Mouse (Mus musculus): ENCODE measurements around the gene Olfr1196. TPM values are rescaled to one million over a fixed set of nuclear protein-coding genes. Genes with fewer than 3 reads are reported as not detected.
"Not testable (repeated sequence)": the region's sequence is repeated elsewhere in the genome, so short reads cannot be mapped to it uniquely, and the experiment has no call there.

Gene Olfr1196
- total RNA-seq (2021): not detected
- long read RNA-seq, experiment 1: 0 reads
- long read RNA-seq, experiment 2: 0 reads

DNA sequence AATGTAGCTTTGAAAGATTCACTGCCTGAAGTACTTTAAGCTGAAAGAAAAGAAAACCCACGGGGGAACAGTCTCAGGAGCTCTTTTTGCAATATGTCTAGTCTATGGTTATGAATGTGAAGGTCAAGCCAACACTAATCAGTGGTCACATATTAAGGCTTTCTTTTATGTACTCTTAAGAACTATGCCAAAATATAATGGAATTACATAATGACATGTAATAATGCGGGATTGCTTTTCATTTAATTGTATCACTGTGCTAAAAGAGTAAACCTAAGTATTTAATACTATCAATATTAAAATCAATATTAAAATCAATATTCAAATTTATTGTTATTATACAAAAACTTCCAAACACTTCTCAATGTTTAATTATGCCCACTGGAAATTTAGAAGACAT lies at the start of gene Olfr1196:
Gene Olfr1196, minus strand, starts transcription at position 101 of the 400 bp plus-strand sequence.
- Histone ChIP-seq H3K27ac (no peak within 1 kb of the TSS), H3K4me3 (no peak within 1 kb of the TSS)
- no peak for TF ChIP-seq CTCF (IDR thresholded peaks at IDR 0.05)
- DNase-seq: no peak
- intact Hi-C loops (cut with DNase I): no loop called here

GRCm38 (mm10) chr2:88751270-88751669 lies 46.9 kb upstream of the Olfr1196 start, which contains the start of gene Olfr1198:
Gene Olfr1198 (minus strand): TSS chr2:88751370.
- intact Hi-C loops (cut with DNase I): no loop called here
- H3K4me3 ChIP-seq: no peak within 1 kb of the TSS
- no peak within 1 kb of the TSS for H3K27ac ChIP-seq
- no peak for TF ChIP-seq CTCF (IDR thresholded peaks at IDR 0.05)
- DNase-seq: no peak

DNA sequence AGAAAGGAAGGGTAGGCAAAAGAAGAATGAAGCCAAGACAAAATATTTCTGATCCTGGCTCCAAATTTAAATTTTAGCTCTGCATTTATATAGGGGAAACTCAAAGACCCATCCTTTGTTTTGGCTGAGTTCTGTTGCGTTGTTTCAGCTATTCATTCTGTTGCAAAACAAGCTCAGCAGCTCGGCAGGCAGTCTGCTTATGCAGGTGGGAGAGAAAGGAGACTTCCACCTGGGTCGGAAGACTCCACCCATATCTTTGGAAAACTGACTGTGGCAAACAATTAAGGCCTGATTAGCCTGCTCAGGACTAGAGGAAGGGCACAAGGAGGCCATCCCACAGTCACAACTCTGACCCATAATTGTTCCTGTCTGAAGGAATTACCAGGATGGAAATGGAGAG lies 39.0 kb upstream of the Olfr1196 start:
- Histone ChIP-seq H3K4me3 (no peak overlapping the region), H3K27ac (no peak overlapping the region)
- intact Hi-C loops (cut with DNase I): no loop called here
- no peak for DNase-seq
- no peak for TF ChIP-seq CTCF (IDR thresholded peaks at IDR 0.05)

DNA sequence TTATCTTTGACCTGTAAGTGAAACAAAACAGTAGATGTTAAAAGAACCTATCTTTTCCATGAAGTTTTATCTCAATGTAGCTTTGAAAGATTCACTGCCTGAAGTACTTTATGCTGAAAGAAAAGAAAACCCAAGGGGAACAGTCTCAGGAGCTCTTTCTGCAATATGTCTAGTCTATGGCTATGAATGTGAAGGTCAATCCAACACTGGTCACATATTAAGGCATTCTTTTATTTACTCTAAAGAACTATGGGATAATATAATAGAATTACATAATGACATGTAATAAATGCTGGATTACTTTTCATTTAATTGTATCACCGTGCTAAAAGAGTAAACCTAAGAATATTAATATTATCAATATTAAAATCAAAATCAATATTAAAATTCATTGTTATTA lies 27.9 kb upstream of the Olfr1196 start, which contains the start of gene Olfr1197:
Gene Olfr1197, minus strand, starts transcription at position 101 of the 400 bp plus-strand sequence.
- TF ChIP-seq CTCF (IDR thresholded peaks at IDR 0.05): no peak
- Histone ChIP-seq H3K27ac (no peak within 1 kb of the TSS), H3K4me3 (no peak within 1 kb of the TSS)
- intact Hi-C loops (cut with DNase I): no loop called here
- DNase-seq: no peak

- Histone ChIP-seq H3K27ac (no peak within 1 kb of the TSS), H3K4me3 (no peak within 1 kb of the TSS)
- intact Hi-C loops (cut with DNase I): no loop called here
- no peak for DNase-seq
- no peak for TF ChIP-seq CTCF (IDR thresholded peaks at IDR 0.05)
Measured at GRCm38 (mm10) chr2:88689087-88689486, 15.3 kb downstream of the Olfr1196 start, which contains the start of gene Olfr1195. Gene Olfr1195 (minus strand): TSS chr2:88689187.

- H3K4me3 ChIP-seq; intact Hi-C loops (cut with DNase I); DNase-seq; H3K27ac ChIP-seq: not testable (repeated sequence)
Measured at GRCm38 (mm10) chr2:88675328-88675727, 29.1 kb downstream of the Olfr1196 start, which contains the start of gene Olfr1193. Gene Olfr1193 (plus strand): TSS chr2:88675628.

GRCm38 (mm10) chr2:88648209-88648608 lies 56.2 kb downstream of the Olfr1196 start, which contains the start of gene Olfr1192-ps1:
Gene Olfr1192-ps1 (plus strand): TSS chr2:88648509.
- H3K4me3 ChIP-seq: no peak within 1 kb of the TSS
- no peak for TF ChIP-seq CTCF (IDR thresholded peaks at IDR 0.05)
- no peak for DNase-seq
- H3K27ac ChIP-seq: no peak within 1 kb of the TSS
- intact Hi-C loops (cut with DNase I): no loop called here

Other genes starting within 250 kb of the Olfr1196 start
- gene Olfr1183, start 249.7 kb downstream of the Olfr1196 start, total RNA-seq (2021): not detected
- gene Olfr1184, start 221.0 kb downstream of the Olfr1196 start, total RNA-seq (2021): not detected
- not detected for gene Olfr1185-ps1, start 211.3 kb downstream of the Olfr1196 start, total RNA-seq (2021)
- not detected for gene Olfr1186, start 186.0 kb downstream of the Olfr1196 start, total RNA-seq (2021)
- not detected for gene Olfr1188, start 147.7 kb downstream of the Olfr1196 start, total RNA-seq (2021)
- not detected for gene Olfr1189, start 118.1 kb downstream of the Olfr1196 start, total RNA-seq (2021)
- not detected for gene Olfr1191-ps1, start 64.1 kb downstream of the Olfr1196 start, total RNA-seq (2021)
- not detected for gene Olfr1192-ps1, start 56.1 kb downstream of the Olfr1196 start, total RNA-seq (2021)
- not detected for gene Olfr1193, start 29.0 kb downstream of the Olfr1196 start, total RNA-seq (2021)
- gene Olfr1195, start 15.4 kb downstream of the Olfr1196 start, total RNA-seq (2021): not detected
- gene Olfr1197, start 27.8 kb upstream of the Olfr1196 start, total RNA-seq (2021): not detected
- not detected for gene Olfr1198, start 46.8 kb upstream of the Olfr1196 start, total RNA-seq (2021)
- gene Olfr1199, start 55.9 kb upstream of the Olfr1196 start, total RNA-seq (2021): not detected
- not detected for gene Olfr1200, start 65.9 kb upstream of the Olfr1196 start, total RNA-seq (2021)
- not detected for gene Olfr1201, start 88.4 kb upstream of the Olfr1196 start, total RNA-seq (2021)
- not detected for gene Olfr1202, start 109.9 kb upstream of the Olfr1196 start, total RNA-seq (2021)
- not detected for gene Olfr1205, start 125.1 kb upstream of the Olfr1196 start, total RNA-seq (2021)
- gene Olfr1204, start 144.7 kb upstream of the Olfr1196 start, total RNA-seq (2021): not detected
- gene Olfr1206, start 158.6 kb upstream of the Olfr1196 start, total RNA-seq (2021): not detected
- gene Olfr1208, start 197.7 kb upstream of the Olfr1196 start, total RNA-seq (2021): not detected
- gene Olfr1209, start 210.6 kb upstream of the Olfr1196 start, total RNA-seq (2021): not detected
- not detected for gene Olfr1211, start 233.5 kb upstream of the Olfr1196 start, total RNA-seq (2021)
- gene Olfr1212, start 249.4 kb upstream of the Olfr1196 start, total RNA-seq (2021): not detected

All from gastrocnemius, adult 2 months (tissue).